Mouse (Mus musculus): Measurements from ENCODE around the gene Psme4.

DNA sequence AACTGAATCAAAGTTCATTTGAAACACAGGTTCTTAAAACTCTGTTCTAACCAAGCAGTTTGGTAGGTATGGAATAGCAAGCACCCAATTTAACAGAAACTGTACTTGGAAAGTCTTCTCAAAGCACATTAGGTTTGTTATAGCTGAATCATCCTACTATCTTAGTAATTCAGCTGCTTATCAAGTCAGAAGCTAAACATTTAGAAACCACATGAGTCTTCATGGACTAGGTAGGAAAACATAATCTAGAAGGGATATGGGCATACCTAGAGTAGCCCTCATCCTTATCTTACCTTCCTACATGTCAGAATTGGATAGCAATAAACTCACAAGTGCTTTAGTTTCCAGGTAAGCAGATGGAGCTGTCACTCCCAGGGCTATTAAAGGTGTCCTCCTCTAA lies 156.6 kb downstream of the Psme4 start:
- TF ChIP-seq CTCF (IDR thresholded peaks at IDR 0.05; ENCODE audit: borderline replicate concordance, extremely low read depth, insufficient read depth, insufficient read length) (no peak), POLR2A (IDR thresholded peaks at IDR 0.05; ENCODE audit: borderline replicate concordance, extremely low read depth, insufficient read depth, insufficient read length, poor library complexity, severe bottlenecking) (no peak)
